Mouse (Mus musculus): ENCODE data around the gene Olfr131.

DNA sequence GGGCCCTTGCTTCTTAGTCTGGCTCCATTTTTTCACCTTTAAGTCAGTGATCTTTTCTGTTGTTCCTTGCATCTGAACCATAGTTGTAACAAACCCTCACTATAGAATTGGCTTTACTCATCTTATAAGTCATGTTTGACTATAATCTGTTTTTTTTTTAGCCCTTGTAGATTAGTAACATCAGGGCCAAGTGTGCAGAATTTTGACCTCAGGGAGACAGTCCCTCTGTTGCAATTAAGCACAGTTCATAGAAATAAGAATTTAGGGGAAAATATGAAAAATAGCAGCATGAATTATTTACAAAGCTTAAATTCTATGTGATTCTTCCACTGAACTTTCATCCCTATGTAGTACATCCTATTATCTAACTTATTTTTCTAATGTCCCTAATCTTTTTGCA, at the start of gene Olfr131:
- TF ChIP-seq GATA1 (IDR thresholded peaks at IDR 0.05; ENCODE audit: low read length) = no peak
- TF ChIP-seq TAL1 (IDR thresholded peaks at IDR 0.05; ENCODE audit: low read length) = no peak

Measured in erythroblast, embryonic 14.5 days (primary cell).